Mouse (Mus musculus): Measurements from ENCODE around the gene Gm2022.
"Not testable (repeated sequence)": the region's sequence is repeated elsewhere in the genome, so short reads cannot be mapped to it uniquely, and the experiment has no call there.

Gm2022 gene

GRCm38 (mm10) chr12:87895070-87895469, at the start of gene Gm2022:
Gm2022 (plus strand) TSS chr12:87895370.
- not testable (repeated sequence) for DNase-seq (ENCODE audit: low spot score)

GRCm38 (mm10) chr12:87850657-87851056, 44.5 kb upstream of the Gm2022 start:
- not testable (repeated sequence) for DNase-seq (ENCODE audit: low spot score)

- DNase-seq (ENCODE audit: low spot score): not testable (repeated sequence)
These were observed 39.1 kb upstream of the Gm2022 start for GRCm38 (mm10) chr12:87856067-87856466.

DNA sequence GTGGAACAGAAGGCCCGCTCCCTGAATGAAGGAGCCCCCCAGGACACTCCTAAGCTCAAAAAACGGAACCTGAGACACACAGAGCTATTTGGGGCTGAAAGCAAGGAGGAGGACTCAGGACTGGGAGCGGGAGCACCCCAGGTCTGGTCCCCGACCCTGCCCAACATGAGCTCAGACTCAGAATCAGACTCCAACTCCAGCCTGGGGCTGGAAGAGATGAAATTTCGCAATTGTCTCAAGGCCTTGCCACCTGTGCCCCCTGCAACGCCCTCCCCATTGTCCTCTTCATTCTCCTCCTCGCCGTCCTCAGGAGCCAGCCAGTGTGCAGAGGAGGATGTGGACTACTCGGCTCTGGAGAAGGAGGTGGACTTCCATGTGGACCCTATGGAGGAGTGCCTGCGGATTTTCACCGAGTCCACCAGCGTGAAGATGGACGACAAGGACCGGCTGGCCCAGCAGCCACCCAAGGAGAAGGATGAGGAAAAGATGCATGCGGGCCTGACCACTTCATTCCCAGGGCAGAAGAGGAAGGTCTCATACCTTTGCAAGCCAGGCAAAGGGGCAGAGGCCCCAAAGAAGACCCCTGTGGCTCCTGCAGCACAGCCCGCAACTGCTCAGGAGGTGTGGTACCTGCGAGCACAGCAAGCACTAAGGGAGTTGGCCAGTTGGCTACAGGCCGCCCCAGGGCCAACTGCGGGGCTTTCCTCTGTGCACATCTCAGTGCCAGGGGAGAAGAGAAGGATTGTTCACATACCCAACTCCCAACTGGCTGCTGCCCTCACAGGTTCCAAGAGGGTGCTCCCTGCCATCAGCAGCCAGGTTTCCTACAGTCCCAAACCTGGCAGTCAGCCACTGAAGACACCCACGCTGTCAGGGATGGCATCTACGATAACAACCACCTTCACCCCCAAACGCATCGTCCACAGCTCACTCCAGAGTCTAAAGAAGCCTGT, 33.2 kb upstream of the Gm2022 start:
- not testable (repeated sequence) for DNase-seq (ENCODE audit: low spot score)

DNA sequence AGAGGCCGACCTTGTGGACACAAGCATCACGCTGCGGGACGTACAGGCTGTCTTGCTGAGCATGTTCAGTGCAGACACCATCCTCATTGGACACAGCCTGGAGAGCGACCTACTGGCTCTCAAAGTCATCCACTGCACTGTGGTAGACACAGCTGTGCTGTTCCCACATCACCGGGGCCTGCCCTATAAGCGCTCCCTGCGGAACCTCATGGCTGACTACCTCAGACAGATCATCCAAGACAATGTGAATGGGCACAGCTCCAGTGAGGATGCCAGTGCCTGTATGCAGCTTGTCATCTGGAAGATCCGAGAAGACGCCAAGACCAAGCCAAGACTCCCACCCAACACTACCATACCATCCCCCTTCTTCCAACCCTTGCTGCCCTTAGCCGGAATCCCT, 31.5 kb upstream of the Gm2022 start:
- not testable (repeated sequence) for DNase-seq (ENCODE audit: low spot score)

- DNase-seq (ENCODE audit: low spot score): not testable (repeated sequence)
These were observed 31.1 kb upstream of the Gm2022 start for GRCm38 (mm10) chr12:87864048-87864447.

DNA sequence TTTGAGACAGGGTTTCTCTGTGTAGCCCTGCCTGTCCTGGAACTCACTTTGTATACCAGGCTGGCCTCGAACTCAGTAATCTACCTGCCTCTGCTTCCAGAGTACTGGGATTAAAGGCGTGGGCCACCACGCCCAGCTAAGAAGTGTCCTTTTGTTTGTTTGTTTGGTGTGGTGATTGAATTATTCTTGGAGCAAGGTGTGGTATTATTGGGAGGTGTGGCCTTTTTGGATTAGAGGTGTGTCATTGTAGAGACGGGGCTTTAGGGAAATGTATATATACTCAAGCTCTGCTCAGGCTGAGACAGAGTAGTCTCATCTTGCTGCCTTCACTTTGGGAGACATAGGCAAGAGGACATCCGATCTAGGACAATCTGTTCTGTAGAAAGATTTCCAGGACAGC, 21.4 kb upstream of the Gm2022 start, which contains the start of gene Gm2016:
Gene Gm2016 (plus strand): TSS at position 301 of the 400 bp plus-strand sequence.
- not testable (repeated sequence) for DNase-seq (ENCODE audit: low spot score)

- not testable (repeated sequence) for DNase-seq (ENCODE audit: low spot score)
These were observed 24.6 kb downstream of the Gm2022 start, which contains the start of gene Gm2035 for GRCm38 (mm10) chr12:87919721-87920120. Gm2035 (minus strand) TSS chr12:87919857.
